Mouse (Mus musculus) hindbrain, embryonic 16.5 days (tissue): ENCODE results near the gene Akap14. TPM values are rescaled to one million over a fixed set of nuclear protein-coding genes. Genes with fewer than 3 reads are reported as not detected.
"Not testable (repeated sequence)": the region's sequence is repeated elsewhere in the genome, so short reads cannot be mapped to it uniquely, and the experiment has no call there.

Experiments used
- ATAC-seq: fragments of 200-750 bp; cut with Nextera tagmentation; 2 replicates; pipeline ENCODE4 v1.8.0; 2017; ENCODE audit warnings: moderate TSS enrichment, moderate library complexity
- H3K27ac ChIP-seq: fragments of 300-500 bp; sonication (generic); 2 replicates; pipeline ENCODE4 v1.5.1; 2014; ENCODE audit warnings: low read depth, mild to moderate bottlenecking, control low read depth, low read length, moderate library complexity
- H3K27me3 ChIP-seq: fragments of 300-500 bp; sonication (generic); replicated peaks from 2 replicates; pipeline ENCODE4 v1.6.1; 2014; ENCODE audit warnings: low read length; ENCODE audit not compliant: control insufficient read depth, insufficient read depth
- H3K36me3 ChIP-seq: fragments of 300-500 bp; sonication (generic); 2 replicates; pipeline ENCODE4 v1.6.1; 2014; ENCODE audit warnings: mild to moderate bottlenecking, low read length, moderate library complexity, mixed read lengths; ENCODE audit not compliant: control insufficient read depth, insufficient read depth
- H3K4me1 ChIP-seq: fragments of 300-500 bp; sonication (generic); 2 replicates; pipeline ENCODE4 v1.6.1; 2014; ENCODE audit warnings: low read depth, low read length; ENCODE audit not compliant: control insufficient read depth, insufficient read depth
- H3K4me2 ChIP-seq: fragments of 300-500 bp; sonication (generic); 2 replicates; pipeline ENCODE4 v1.6.1; 2014; ENCODE audit warnings: mild to moderate bottlenecking, low read length, control low read depth, moderate library complexity
- H3K4me3 ChIP-seq: fragments of 300-500 bp; sonication (generic); 2 replicates; pipeline ENCODE4 v1.5.1; 2014; ENCODE audit warnings: mild to moderate bottlenecking, low read length, control low read depth, moderate library complexity
- H3K9ac ChIP-seq: fragments of 300-500 bp; sonication (generic); 2 replicates; pipeline ENCODE4 v1.6.1; 2014; ENCODE audit warnings: low read depth, mild to moderate bottlenecking, control low read depth, low read length, moderate library complexity
- H3K9me3 ChIP-seq: fragments of 300-500 bp; sonication (generic); 2 replicates; pipeline ENCODE4 v1.6.1; 2014; ENCODE audit warnings: mild to moderate bottlenecking, low read length, moderate library complexity; ENCODE audit not compliant: control insufficient read depth
- WGBS: fragments of 180-500 bp; shearing (Covaris S2); extraction: QIAGEN DNeasy Blood & Tissue Kit; methylation state at CpG from one replicate; pipeline ENCODE4 v1.1.7; 2014; 5-methylcytosine and 5-hydroxymethylcytosine counted together
- polyA plus RNA-seq: library from polyadenylated mRNA; unstranded; fragments of >200 nt; fragmentation: Nextera tagmentation; extraction: Ambion mirVana; gene quantifications from 2 replicates; pipeline ENCODE4 v1.2.1, GENCODE M21; 2015

Gene Akap14
- polyA plus RNA-seq, 1 experiment from 2014 or later = 0.28 TPM

- H3K4me3 ChIP-seq = no peak overlapping the region
- no peaks in the 10 kb centered on the region for H3K27me3 ChIP-seq
- no peaks in the 10 kb centered on the region for H3K9me3 ChIP-seq
- H3K9ac ChIP-seq = no peak overlapping the region
- ATAC-seq = no peak
- no peak overlapping the region for H3K4me2 ChIP-seq
- H3K4me1 ChIP-seq = no peaks in the 10 kb centered on the region
- no peaks in the 10 kb centered on the region for H3K36me3 ChIP-seq
- H3K27ac ChIP-seq = no peak overlapping the region
- WGBS = 67% methylated on average over 9 of the region's 10 CpGs
Measured at GRCm38 (mm10) chrX:37161169-37161568, 7.5 kb downstream of the Akap14 start.

GRCm38 (mm10) chrX:37157839-37158238 lies 10.8 kb downstream of the Akap14 start:
- WGBS = 63% methylated on average over 4 of the region's 4 CpGs
- no peaks in the 10 kb centered on the region for H3K4me1 ChIP-seq
- H3K27me3 ChIP-seq = no peaks in the 10 kb centered on the region
- H3K9me3 ChIP-seq = no peaks in the 10 kb centered on the region
- H3K4me3 ChIP-seq = no peak overlapping the region
- no peak overlapping the region for H3K4me2 ChIP-seq
- no peak overlapping the region for H3K9ac ChIP-seq
- no peak for ATAC-seq
- 0 out of 2 replicates have a peak, but pooled peaks cover 2% of the 10 kb centered on the region for H3K36me3 ChIP-seq
- H3K27ac ChIP-seq = no peak overlapping the region

- Histone ChIP-seq H3K27me3 (no peaks in the 10 kb centered on the region), H3K4me1 (no peaks in the 10 kb centered on the region), H3K9me3 (no peaks in the 10 kb centered on the region), H3K9ac (no peak overlapping the region), H3K27ac (no peak overlapping the region), H3K36me3 (peaks cover 3% of the 10 kb centered on the region; the same call in 1 of the 2 replicates), H3K4me3 (no peak overlapping the region), H3K4me2 (no peak overlapping the region)
- 94% methylated on average over 2 of the region's 2 CpGs for WGBS
- ATAC-seq = no peak
Measured at GRCm38 (mm10) chrX:37144954-37145353, 23.7 kb downstream of the Akap14 start.

- H3K4me3 ChIP-seq, H3K36me3 ChIP-seq: not testable (repeated sequence)
- WGBS = no CpG with 5 or more reads among the region's 4 CpGs
Measured at GRCm38 (mm10) chrX:37144498-37144897, 24.1 kb downstream of the Akap14 start.

GRCm38 (mm10) chrX:37141732-37142131 lies 26.9 kb downstream of the Akap14 start:
- WGBS = 95% methylated on average over 3 of the region's 3 CpGs

More at GRCm38 (mm10) chrX:37144498-37144897, 24.1 kb downstream of the Akap14 start:
- H3K9ac ChIP-seq, ATAC-seq, H3K4me1 ChIP-seq, H3K9me3 ChIP-seq, H3K4me2 ChIP-seq, H3K27me3 ChIP-seq, H3K27ac ChIP-seq: not testable (repeated sequence)

GRCm38 (mm10) chrX:37126671-37127358 lies 41.8 kb downstream of the Akap14 start, which contains the start of gene Nkap:
Gene Nkap (plus strand): TSS chrX:37126795.
- 11% methylated on average over 49 of the region's 58 CpGs for WGBS

More at GRCm38 (mm10) chrX:37141732-37142131, 26.9 kb downstream of the Akap14 start:
- Histone ChIP-seq H3K36me3 (peaks cover 5% of the 10 kb centered on the region; the same call in 1 of the 2 replicates), H3K27ac (no peak overlapping the region), H3K27me3 (no peaks in the 10 kb centered on the region), H3K9me3 (no peaks in the 10 kb centered on the region), H3K4me2 (no peak overlapping the region), H3K4me1 (no peaks in the 10 kb centered on the region), H3K4me3 (no peak overlapping the region), H3K9ac (no peak overlapping the region)
- no peak for ATAC-seq

GRCm38 (mm10) chrX:37125511-37125910 lies 43.1 kb downstream of the Akap14 start:
- Histone ChIP-seq H3K4me1 (peaks cover 8% of the 10 kb centered on the region), H3K9me3 (no peaks in the 10 kb centered on the region), H3K4me3 (no peak overlapping the region), H3K27ac (no peak overlapping the region), H3K27me3 (no peaks in the 10 kb centered on the region), H3K4me2 (no peak overlapping the region), H3K36me3 (no peaks in the 10 kb centered on the region), H3K9ac (no peak overlapping the region)
- ATAC-seq = no peak
- WGBS = 95% methylated on average over 7 of the region's 7 CpGs

More at GRCm38 (mm10) chrX:37126671-37127358, 41.8 kb downstream of the Akap14 start, which contains the start of gene Nkap:
- Histone ChIP-seq H3K9me3 (no peaks in the 10 kb centered on the region), H3K27me3 (no peaks in the 10 kb centered on the region), H3K9ac (peak within 1 kb of the TSS; percentile 79), H3K36me3 (peaks cover 4% of the 10 kb centered on the region; the same call in 1 of the 2 replicates), H3K4me2 (peak within 1 kb of the TSS; percentile 64), H3K4me3 (peak within 1 kb of the TSS; percentile 67), H3K27ac (peak within 1 kb of the TSS; percentile 71), H3K4me1 (peaks cover 8% of the 10 kb centered on the region)
- ATAC-seq = peak; percentile 96

GRCm38 (mm10) chrX:37120212-37120611 lies 48.4 kb downstream of the Akap14 start:
- no peak for ATAC-seq
- Histone ChIP-seq H3K4me1 (no peaks in the 10 kb centered on the region), H3K9me3 (no peaks in the 10 kb centered on the region), H3K4me3 (no peak overlapping the region), H3K9ac (no peak overlapping the region), H3K27ac (no peak overlapping the region), H3K4me2 (no peak overlapping the region), H3K36me3 (no peaks in the 10 kb centered on the region), H3K27me3 (no peaks in the 10 kb centered on the region)
- 68% methylated on average over 5 of the region's 5 CpGs for WGBS

- no peaks in the 10 kb centered on the region for H3K4me1 ChIP-seq
- no peaks in the 10 kb centered on the region for H3K36me3 ChIP-seq
- no peak overlapping the region for H3K9ac ChIP-seq
- H3K4me3 ChIP-seq = no peak overlapping the region
- no peak overlapping the region for H3K27ac ChIP-seq
- WGBS = 63% methylated on average over 3 of the region's 3 CpGs
- ATAC-seq = no peak
- no peaks in the 10 kb centered on the region for H3K27me3 ChIP-seq
- no peaks in the 10 kb centered on the region for H3K9me3 ChIP-seq
- H3K4me2 ChIP-seq = no peak overlapping the region
Measured at GRCm38 (mm10) chrX:37119585-37119984, 49.1 kb downstream of the Akap14 start.
